Mouse (Mus musculus): ENCODE results near the gene Hao2. TPM values are rescaled to one million over a fixed set of nuclear protein-coding genes. Genes with fewer than 3 reads are reported as not detected.

Hao2 gene
- polyA plus RNA-seq, 1 experiment from 2014 or later: not detected

DNA sequence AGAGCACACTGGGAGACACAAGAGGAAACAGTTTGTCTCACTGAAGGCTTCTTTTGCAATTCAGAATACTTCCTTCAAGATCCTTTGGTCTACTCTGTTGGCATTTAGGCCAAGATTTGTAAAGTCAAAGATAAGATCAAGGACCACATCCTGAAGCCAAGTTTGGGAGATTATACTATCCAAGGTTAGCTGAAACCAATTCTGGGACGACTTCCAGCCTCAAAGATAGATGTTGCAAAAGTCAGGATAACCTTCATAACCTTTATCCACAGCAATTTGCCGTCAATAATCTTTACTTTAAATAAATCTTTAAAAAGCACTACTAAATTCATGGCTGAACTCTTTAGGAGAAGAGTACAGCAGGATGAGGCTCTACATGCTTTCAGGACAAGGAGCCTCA, 4.8 kb downstream of the Hao2 start:
- Histone ChIP-seq H3K9me3 (ENCODE audit: control insufficient read depth, low read depth, low read length) (no peaks in the 10 kb centered on the region), H3K27ac (ENCODE audit: low read length) (no peak overlapping the region), H3K36me3 (ENCODE audit: control insufficient read depth, insufficient read depth, low read length) (no peaks in the 10 kb centered on the region), H3K27me3 (ENCODE audit: control insufficient read depth, insufficient read depth, low read length) (no peaks in the 10 kb centered on the region), H3K4me3 (ENCODE audit: low read depth, low read length) (no peak overlapping the region), H3K4me1 (ENCODE audit: control insufficient read depth, insufficient read depth, low read length) (no peaks in the 10 kb centered on the region), H3K9ac (replicated peaks; ENCODE audit: low read depth, low read length) (no peak overlapping the region), H3K4me2 (replicated peaks; ENCODE audit: low read depth, low read length) (no peak overlapping the region)
- no peak for ATAC-seq (ENCODE audit: insufficient number of reproducible peaks, insufficient read depth, low FRiP score, low read depth)
- 64% methylated on average over 2 of the region's 2 CpGs for WGBS

- no peaks in the 10 kb centered on the region for H3K36me3 ChIP-seq (ENCODE audit: control insufficient read depth, insufficient read depth, low read length)
- H3K9me3 ChIP-seq (ENCODE audit: control insufficient read depth, low read depth, low read length): no peaks in the 10 kb centered on the region
- ATAC-seq (ENCODE audit: insufficient number of reproducible peaks, insufficient read depth, low FRiP score, low read depth): no peak
- H3K9ac ChIP-seq (replicated peaks; ENCODE audit: low read depth, low read length): no peak overlapping the region
- no peaks in the 10 kb centered on the region for H3K4me1 ChIP-seq (ENCODE audit: control insufficient read depth, insufficient read depth, low read length)
- no peak overlapping the region for H3K4me2 ChIP-seq (replicated peaks; ENCODE audit: low read depth, low read length)
- no peak overlapping the region for H3K27ac ChIP-seq (ENCODE audit: low read length)
- no peak overlapping the region for H3K4me3 ChIP-seq (ENCODE audit: low read depth, low read length)
- 81% methylated on average over 2 of the region's 2 CpGs for WGBS
- H3K27me3 ChIP-seq (ENCODE audit: control insufficient read depth, insufficient read depth, low read length): no peaks in the 10 kb centered on the region
Observed at GRCm38 (mm10) chr3:98880831-98881230, 12.2 kb downstream of the Hao2 start.

DNA sequence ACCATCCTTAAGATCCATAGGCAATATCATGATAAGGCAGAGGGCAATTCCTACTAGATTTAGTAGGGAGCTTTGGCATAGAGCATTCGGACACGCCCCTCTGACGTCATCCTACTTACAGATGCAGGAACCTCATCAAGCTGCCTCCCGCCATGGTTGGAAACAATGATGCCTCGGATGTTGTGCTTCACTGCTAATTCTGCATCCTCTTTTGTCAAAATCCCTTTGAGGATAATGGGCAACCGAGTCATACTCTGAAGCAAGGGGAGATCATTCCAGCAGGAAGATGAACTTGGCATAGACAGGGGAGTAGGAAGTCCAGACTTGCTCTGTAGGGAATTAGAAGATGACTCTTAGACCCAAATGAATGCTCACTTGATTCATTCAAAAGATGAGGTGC, 12.8 kb downstream of the Hao2 start:
- 80% methylated on average over 6 of the region's 6 CpGs for WGBS
- no peak overlapping the region for H3K4me2 ChIP-seq (replicated peaks; ENCODE audit: low read depth, low read length)

GRCm38 (mm10) chr3:98868219-98868618, 24.8 kb downstream of the Hao2 start:
- Histone ChIP-seq H3K4me1 (ENCODE audit: control insufficient read depth, insufficient read depth, low read length) (no peaks in the 10 kb centered on the region), H3K9ac (replicated peaks; ENCODE audit: low read depth, low read length) (no peak overlapping the region), H3K36me3 (ENCODE audit: control insufficient read depth, insufficient read depth, low read length) (no peaks in the 10 kb centered on the region), H3K27ac (ENCODE audit: low read length) (no peak overlapping the region), H3K27me3 (ENCODE audit: control insufficient read depth, insufficient read depth, low read length) (no peaks in the 10 kb centered on the region), H3K4me2 (replicated peaks; ENCODE audit: low read depth, low read length) (no peak overlapping the region), H3K9me3 (ENCODE audit: control insufficient read depth, low read depth, low read length) (no peaks in the 10 kb centered on the region), H3K4me3 (ENCODE audit: low read depth, low read length) (no peak overlapping the region)
- no peak for ATAC-seq (ENCODE audit: insufficient number of reproducible peaks, insufficient read depth, low FRiP score, low read depth)
- WGBS: 71% methylated on average over 2 of the region's 2 CpGs

More for the DNA sequence above, 12.8 kb downstream of the Hao2 start:
- H3K4me1 ChIP-seq (ENCODE audit: control insufficient read depth, insufficient read depth, low read length): no peaks in the 10 kb centered on the region
- H3K9ac ChIP-seq (replicated peaks; ENCODE audit: low read depth, low read length): no peak overlapping the region
- H3K27ac ChIP-seq (ENCODE audit: low read length): no peak overlapping the region
- H3K9me3 ChIP-seq (ENCODE audit: control insufficient read depth, low read depth, low read length): no peaks in the 10 kb centered on the region
- no peak for ATAC-seq (ENCODE audit: insufficient number of reproducible peaks, insufficient read depth, low FRiP score, low read depth)
- no peaks in the 10 kb centered on the region for H3K36me3 ChIP-seq (ENCODE audit: control insufficient read depth, insufficient read depth, low read length)
- no peaks in the 10 kb centered on the region for H3K27me3 ChIP-seq (ENCODE audit: control insufficient read depth, insufficient read depth, low read length)
- H3K4me3 ChIP-seq (ENCODE audit: low read depth, low read length): no peak overlapping the region

DNA sequence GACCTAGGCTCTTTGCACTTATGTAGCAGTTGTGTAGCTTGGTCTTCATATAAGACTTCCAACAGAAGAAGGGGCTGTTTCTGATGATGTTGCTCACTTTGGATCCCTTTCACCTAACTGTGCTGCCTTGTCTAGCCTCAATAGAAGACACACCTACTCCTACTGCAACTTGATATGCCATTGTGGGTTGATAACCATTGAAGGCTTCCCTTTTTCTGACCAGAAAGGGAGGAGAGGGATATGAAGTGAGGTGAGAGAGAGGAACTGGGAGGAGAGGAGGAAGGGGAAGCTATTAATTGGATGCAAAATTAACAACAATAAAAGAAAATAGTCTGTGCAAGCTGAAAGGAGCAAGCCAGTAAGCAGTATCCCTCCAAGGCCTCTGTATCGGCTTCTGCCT, 30.2 kb downstream of the Hao2 start:
- H3K27me3 ChIP-seq (ENCODE audit: control insufficient read depth, insufficient read depth, low read length): no peaks in the 10 kb centered on the region
- H3K27ac ChIP-seq (ENCODE audit: low read length): no peak overlapping the region
- no peak overlapping the region for H3K4me3 ChIP-seq (ENCODE audit: low read depth, low read length)
- no peaks in the 10 kb centered on the region for H3K4me1 ChIP-seq (ENCODE audit: control insufficient read depth, insufficient read depth, low read length)
- no peak for ATAC-seq (ENCODE audit: insufficient number of reproducible peaks, insufficient read depth, low FRiP score, low read depth)
- no peaks in the 10 kb centered on the region for H3K9me3 ChIP-seq (ENCODE audit: control insufficient read depth, low read depth, low read length)
- no peaks in the 10 kb centered on the region for H3K36me3 ChIP-seq (ENCODE audit: control insufficient read depth, insufficient read depth, low read length)
- WGBS: 100% methylated on average over 1 of the region's 1 CpGs
- H3K9ac ChIP-seq (replicated peaks; ENCODE audit: low read depth, low read length): no peak overlapping the region
- H3K4me2 ChIP-seq (replicated peaks; ENCODE audit: low read depth, low read length): no peak overlapping the region

DNA sequence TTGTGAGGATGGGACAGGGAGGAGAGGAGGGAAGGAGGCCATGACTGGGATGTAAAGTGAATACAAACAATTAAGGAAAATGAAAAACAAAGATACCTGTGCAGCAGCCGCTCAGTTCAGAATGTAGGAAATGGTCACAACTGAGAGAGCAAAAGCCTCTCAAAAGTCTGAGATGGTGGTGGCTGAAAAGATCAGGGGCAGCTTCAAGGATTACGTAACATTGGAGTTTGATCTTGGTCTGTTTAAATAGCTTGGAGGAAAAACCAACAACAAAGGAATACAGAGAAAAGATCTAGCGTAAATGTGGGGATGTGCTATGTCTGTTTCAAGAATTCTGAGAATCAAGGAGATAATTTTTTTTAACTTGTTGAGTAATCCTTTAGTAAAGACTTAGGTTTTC, 33.5 kb downstream of the Hao2 start, which contains the start of gene Hsd3b1:
TSS of gene Hsd3b1 (minus strand) at position 219 of the 400 bp plus-strand sequence.
- H3K9me3 ChIP-seq (ENCODE audit: control insufficient read depth, low read depth, low read length): no peaks in the 10 kb centered on the region
- no peaks in the 10 kb centered on the region for H3K36me3 ChIP-seq (ENCODE audit: control insufficient read depth, insufficient read depth, low read length)
- no peaks in the 10 kb centered on the region for H3K27me3 ChIP-seq (ENCODE audit: control insufficient read depth, insufficient read depth, low read length)
- H3K9ac ChIP-seq (replicated peaks; ENCODE audit: low read depth, low read length): no peak within 1 kb of the TSS
- WGBS: 82% methylated on average over 3 of the region's 3 CpGs
- H3K4me3 ChIP-seq (ENCODE audit: low read depth, low read length): no peak within 1 kb of the TSS
- H3K4me2 ChIP-seq (replicated peaks; ENCODE audit: low read depth, low read length): no peak within 1 kb of the TSS
- no peaks in the 10 kb centered on the region for H3K4me1 ChIP-seq (ENCODE audit: control insufficient read depth, insufficient read depth, low read length)
- H3K27ac ChIP-seq (ENCODE audit: low read length): no peak within 1 kb of the TSS
- ATAC-seq (ENCODE audit: insufficient number of reproducible peaks, insufficient read depth, low FRiP score, low read depth): no peak

DNA sequence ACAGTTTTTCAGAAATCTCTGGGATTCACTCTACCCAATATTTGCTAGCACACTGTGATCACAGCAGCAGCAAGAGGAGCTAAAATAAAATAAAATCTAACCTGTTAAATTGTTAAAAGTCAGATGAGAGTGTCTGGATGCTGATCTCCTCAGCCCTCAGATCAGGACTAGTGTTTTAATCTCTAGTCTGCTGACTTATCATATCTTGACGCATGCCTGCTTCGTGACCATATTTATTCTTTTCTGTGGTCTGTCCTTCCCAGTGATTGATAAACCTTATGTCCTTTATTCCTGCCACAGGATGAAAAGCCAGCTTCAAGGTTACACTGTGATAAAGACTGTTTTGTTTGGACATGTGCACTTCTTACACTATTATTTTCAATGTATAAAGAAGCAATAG, 35.0 kb downstream of the Hao2 start:
- Histone ChIP-seq H3K4me1 (ENCODE audit: control insufficient read depth, insufficient read depth, low read length) (no peaks in the 10 kb centered on the region), H3K9ac (replicated peaks; ENCODE audit: low read depth, low read length) (no peak overlapping the region), H3K4me3 (ENCODE audit: low read depth, low read length) (no peak overlapping the region), H3K27ac (ENCODE audit: low read length) (no peak overlapping the region), H3K27me3 (ENCODE audit: control insufficient read depth, insufficient read depth, low read length) (no peaks in the 10 kb centered on the region), H3K9me3 (ENCODE audit: control insufficient read depth, low read depth, low read length) (no peaks in the 10 kb centered on the region), H3K4me2 (replicated peaks; ENCODE audit: low read depth, low read length) (no peak overlapping the region), H3K36me3 (ENCODE audit: control insufficient read depth, insufficient read depth, low read length) (no peaks in the 10 kb centered on the region)
- WGBS: 45% methylated on average over 2 of the region's 2 CpGs
- ATAC-seq (ENCODE audit: insufficient number of reproducible peaks, insufficient read depth, low FRiP score, low read depth): no peak

GRCm38 (mm10) chr3:98856892-98857291, 36.1 kb downstream of the Hao2 start:
- H3K4me1 ChIP-seq (ENCODE audit: control insufficient read depth, insufficient read depth, low read length): no peaks in the 10 kb centered on the region
- no peaks in the 10 kb centered on the region for H3K9me3 ChIP-seq (ENCODE audit: control insufficient read depth, low read depth, low read length)
- H3K9ac ChIP-seq (replicated peaks; ENCODE audit: low read depth, low read length): no peak overlapping the region
- H3K27ac ChIP-seq (ENCODE audit: low read length): no peak overlapping the region
- 50% methylated on average over 1 of the region's 1 CpGs for WGBS
- no peaks in the 10 kb centered on the region for H3K36me3 ChIP-seq (ENCODE audit: control insufficient read depth, insufficient read depth, low read length)
- H3K4me2 ChIP-seq (replicated peaks; ENCODE audit: low read depth, low read length): no peak overlapping the region
- peak; percentile 46; the same call in 1 of the 2 replicates for ATAC-seq (ENCODE audit: insufficient number of reproducible peaks, insufficient read depth, low FRiP score, low read depth)
- no peak overlapping the region for H3K4me3 ChIP-seq (ENCODE audit: low read depth, low read length)
- no peaks in the 10 kb centered on the region for H3K27me3 ChIP-seq (ENCODE audit: control insufficient read depth, insufficient read depth, low read length)

- H3K9me3 ChIP-seq (ENCODE audit: control insufficient read depth, low read depth, low read length): no peaks in the 10 kb centered on the region
- H3K4me3 ChIP-seq (ENCODE audit: low read depth, low read length): no peak overlapping the region
- H3K9ac ChIP-seq (replicated peaks; ENCODE audit: low read depth, low read length): no peak overlapping the region
- no peak overlapping the region for H3K27ac ChIP-seq (ENCODE audit: low read length)
- WGBS: 71% methylated on average over 3 of the region's 3 CpGs
- H3K4me1 ChIP-seq (ENCODE audit: control insufficient read depth, insufficient read depth, low read length): no peaks in the 10 kb centered on the region
- no peak overlapping the region for H3K4me2 ChIP-seq (replicated peaks; ENCODE audit: low read depth, low read length)
- no peaks in the 10 kb centered on the region for H3K36me3 ChIP-seq (ENCODE audit: control insufficient read depth, insufficient read depth, low read length)
- H3K27me3 ChIP-seq (ENCODE audit: control insufficient read depth, insufficient read depth, low read length): no peaks in the 10 kb centered on the region
- ATAC-seq (ENCODE audit: insufficient number of reproducible peaks, insufficient read depth, low FRiP score, low read depth): no peak
Observed at GRCm38 (mm10) chr3:98855160-98855559, 37.9 kb downstream of the Hao2 start.

All from stomach, embryonic 14.5 days (tissue).